Mouse (Mus musculus): ENCODE results near the gene Snx8. TPM values are rescaled to one million over a fixed set of nuclear protein-coding genes. Genes with fewer than 3 reads are reported as not detected.
"Not testable (repeated sequence)": the region's sequence is repeated elsewhere in the genome, so short reads cannot be mapped to it uniquely, and the experiment has no call there.

Snx8 gene
- polyA plus RNA-seq, 1 experiment = 8.7 TPM

DNA sequence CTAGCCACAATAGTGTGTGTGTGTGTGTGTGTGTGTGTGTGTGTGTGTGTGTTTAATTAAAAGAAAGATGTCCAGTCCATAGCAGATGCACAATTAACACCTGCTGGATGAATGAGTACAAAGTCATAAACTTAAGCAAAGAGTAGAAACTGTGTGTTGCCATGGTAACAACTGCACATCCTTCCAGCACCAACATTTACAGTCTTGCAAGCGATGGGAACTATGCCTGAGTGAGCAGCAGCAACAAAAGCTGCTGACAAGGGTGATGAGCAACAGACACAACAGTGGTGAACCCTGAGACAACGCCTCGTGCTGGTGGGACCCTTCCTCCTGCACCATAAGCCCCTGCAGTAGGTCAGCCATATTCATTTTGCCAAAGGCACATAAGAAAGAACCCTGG lies 14.8 kb downstream of the Snx8 start:
- Histone ChIP-seq H3K4me1 (ENCODE audit: control insufficient read depth, insufficient read depth, low read length) (peaks cover 2% of the 10 kb centered on the region), H3K4me3 (ENCODE audit: insufficient read depth, low read length) (no peak overlapping the region), H3K27ac (ENCODE audit: insufficient read depth, low read length) (no peak overlapping the region)
- no peak for TF ChIP-seq POLR2A (IDR thresholded peaks at IDR 0.05; ENCODE audit: extremely low read depth, insufficient read depth, low read length)
- TF ChIP-seq CTCF (IDR thresholded peaks at IDR 0.05; ENCODE audit: extremely low read depth, insufficient read depth, low read length) = no peak

DNA sequence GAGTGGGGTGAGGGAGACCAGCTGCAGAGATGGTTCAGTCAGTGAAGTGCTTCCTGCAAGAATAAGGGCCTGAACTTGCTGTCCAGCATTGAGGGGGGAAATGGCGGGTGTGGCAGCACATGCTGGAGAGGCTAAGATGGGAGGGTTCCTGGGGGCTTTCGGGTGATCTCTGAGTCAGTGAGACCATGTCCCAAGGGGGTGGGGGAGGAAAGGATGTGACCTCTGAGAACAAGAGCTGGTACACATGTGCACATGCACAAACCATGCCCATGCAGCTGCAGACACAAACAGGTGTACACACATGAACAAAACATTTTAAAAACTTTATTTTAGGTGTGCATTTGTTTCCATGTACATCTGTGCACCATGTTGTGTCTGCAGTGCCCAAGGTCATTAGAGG lies 15.4 kb downstream of the Snx8 start:
- TF ChIP-seq CTCF (IDR thresholded peaks at IDR 0.05; ENCODE audit: extremely low read depth, insufficient read depth, low read length) (no peak), POLR2A (IDR thresholded peaks at IDR 0.05; ENCODE audit: extremely low read depth, insufficient read depth, low read length) (no peak)
- Histone ChIP-seq H3K4me3 (ENCODE audit: insufficient read depth, low read length) (no peak overlapping the region), H3K27ac (ENCODE audit: insufficient read depth, low read length) (no peak overlapping the region), H3K4me1 (ENCODE audit: control insufficient read depth, insufficient read depth, low read length) (peaks cover 2% of the 10 kb centered on the region)

DNA sequence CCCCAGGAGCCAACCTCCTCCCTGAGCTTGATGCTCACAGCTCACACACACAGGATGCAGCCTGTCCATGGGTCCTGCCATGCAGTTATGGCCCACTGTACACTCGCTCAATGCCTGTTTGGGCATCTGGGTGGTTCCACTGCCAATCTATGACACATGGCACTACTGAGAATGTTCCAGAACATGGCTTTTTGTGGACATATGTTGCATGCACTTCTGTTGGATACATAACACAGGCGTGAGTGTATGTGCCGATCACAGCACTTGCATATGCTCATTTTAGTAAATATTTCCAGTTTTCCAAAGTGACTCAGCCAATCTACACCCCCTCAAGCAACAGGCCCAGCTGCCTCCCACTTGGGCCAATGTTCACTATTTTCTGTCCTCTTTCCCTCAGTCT lies 17.4 kb downstream of the Snx8 start:
- Histone ChIP-seq H3K27ac (ENCODE audit: insufficient read depth, low read length) (no peak overlapping the region), H3K4me3 (ENCODE audit: insufficient read depth, low read length) (no peak overlapping the region), H3K4me1 (ENCODE audit: control insufficient read depth, insufficient read depth, low read length) (peaks cover 2% of the 10 kb centered on the region)
- no peak for TF ChIP-seq CTCF (IDR thresholded peaks at IDR 0.05; ENCODE audit: extremely low read depth, insufficient read depth, low read length)
- TF ChIP-seq POLR2A (IDR thresholded peaks at IDR 0.05; ENCODE audit: extremely low read depth, insufficient read depth, low read length) = no peak

DNA sequence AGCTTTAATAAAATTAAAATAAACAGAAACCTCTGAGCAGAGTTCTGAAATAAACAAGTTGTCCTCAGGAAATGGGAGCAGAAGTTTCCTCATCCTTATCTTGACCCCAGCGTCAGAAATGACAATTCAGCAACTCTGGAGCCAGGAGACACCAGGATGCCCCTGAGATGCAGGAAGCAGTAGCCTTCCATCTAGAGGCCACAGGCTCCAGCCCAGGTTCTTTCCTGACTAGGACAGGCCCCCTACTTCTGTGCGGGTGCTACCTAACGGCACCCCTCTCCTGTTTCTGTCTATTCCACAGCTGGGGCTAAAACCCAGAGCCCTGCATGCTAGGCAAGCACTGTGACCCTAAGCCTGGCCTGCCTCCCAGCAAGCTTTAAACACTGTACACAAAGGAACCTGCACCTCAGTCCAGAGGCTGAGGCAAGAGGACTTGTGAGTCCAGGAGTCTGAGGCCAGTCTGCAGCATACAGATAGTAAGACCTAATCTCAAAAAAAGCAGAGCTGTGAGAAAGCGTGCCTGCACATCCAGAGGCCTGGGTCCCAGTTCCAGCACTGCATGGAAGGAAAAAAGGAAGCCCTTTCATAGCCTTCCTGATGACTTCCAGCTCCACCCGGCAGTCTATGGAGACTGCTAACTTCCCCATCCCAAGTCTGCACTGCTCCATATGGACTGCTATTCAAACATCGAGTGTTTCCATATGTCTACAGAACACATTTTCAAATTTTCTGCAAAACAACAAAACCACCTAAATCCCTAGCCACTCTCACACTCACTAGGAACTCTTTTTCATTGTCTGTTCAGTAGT lies 18.4 kb downstream of the Snx8 start:
- TF ChIP-seq CTCF (IDR thresholded peaks at IDR 0.05; ENCODE audit: extremely low read depth, insufficient read depth, low read length) (no peak), POLR2A (IDR thresholded peaks at IDR 0.05; ENCODE audit: extremely low read depth, insufficient read depth, low read length) (no peak)
- no peak overlapping the region for H3K4me3 ChIP-seq (ENCODE audit: insufficient read depth, low read length)
- H3K4me1 ChIP-seq (ENCODE audit: control insufficient read depth, insufficient read depth, low read length) = peaks cover 2% of the 10 kb centered on the region
- no peak overlapping the region for H3K27ac ChIP-seq (ENCODE audit: insufficient read depth, low read length)

DNA sequence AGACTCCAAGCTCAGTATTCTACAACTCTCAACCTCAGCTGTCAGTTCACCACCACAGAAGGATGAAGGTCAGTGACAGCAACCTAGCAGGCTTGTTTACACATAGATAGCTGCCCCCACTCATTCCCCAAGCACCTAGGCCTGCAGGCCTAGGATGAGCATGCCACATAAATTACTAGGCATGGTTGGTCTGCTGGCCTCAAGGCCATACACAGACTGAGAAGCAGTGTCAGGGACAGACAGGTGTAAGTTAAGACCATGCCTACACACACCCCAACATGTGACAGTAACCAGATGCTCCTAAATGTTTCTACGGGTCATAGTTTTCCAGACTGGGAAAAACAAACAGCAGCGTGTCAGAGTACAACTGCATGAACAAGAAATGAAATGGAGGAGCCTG lies 19.6 kb downstream of the Snx8 start:
- Histone ChIP-seq H3K27ac (ENCODE audit: insufficient read depth, low read length) (no peak overlapping the region), H3K4me3 (ENCODE audit: insufficient read depth, low read length) (no peak overlapping the region), H3K4me1 (ENCODE audit: control insufficient read depth, insufficient read depth, low read length) (peaks cover 2% of the 10 kb centered on the region)
- TF ChIP-seq POLR2A (IDR thresholded peaks at IDR 0.05; ENCODE audit: extremely low read depth, insufficient read depth, low read length) = no peak

DNA sequence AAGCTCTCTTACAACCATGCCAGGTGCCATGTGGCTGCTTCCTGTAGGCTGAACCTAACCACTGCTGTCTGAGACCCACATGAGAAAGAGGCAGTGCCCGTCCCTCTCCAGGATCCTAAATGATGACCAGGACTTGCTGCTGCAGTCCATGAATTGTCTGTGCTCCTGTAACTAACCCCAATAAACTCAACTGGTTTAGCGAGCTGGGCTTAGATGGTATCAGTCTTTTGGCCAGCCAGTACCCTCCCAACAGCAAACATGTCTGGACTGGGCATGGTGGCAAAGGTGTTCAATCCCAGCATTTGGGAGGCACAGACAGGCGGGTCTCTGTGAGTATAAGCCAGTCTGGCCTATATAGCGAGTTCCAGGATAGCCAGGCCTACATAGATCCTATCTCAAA lies 20.1 kb downstream of the Snx8 start:
- TF ChIP-seq POLR2A (IDR thresholded peaks at IDR 0.05; ENCODE audit: extremely low read depth, insufficient read depth, low read length) (no peak), CTCF (IDR thresholded peaks at IDR 0.05; ENCODE audit: extremely low read depth, insufficient read depth, low read length) (no peak)

DNA sequence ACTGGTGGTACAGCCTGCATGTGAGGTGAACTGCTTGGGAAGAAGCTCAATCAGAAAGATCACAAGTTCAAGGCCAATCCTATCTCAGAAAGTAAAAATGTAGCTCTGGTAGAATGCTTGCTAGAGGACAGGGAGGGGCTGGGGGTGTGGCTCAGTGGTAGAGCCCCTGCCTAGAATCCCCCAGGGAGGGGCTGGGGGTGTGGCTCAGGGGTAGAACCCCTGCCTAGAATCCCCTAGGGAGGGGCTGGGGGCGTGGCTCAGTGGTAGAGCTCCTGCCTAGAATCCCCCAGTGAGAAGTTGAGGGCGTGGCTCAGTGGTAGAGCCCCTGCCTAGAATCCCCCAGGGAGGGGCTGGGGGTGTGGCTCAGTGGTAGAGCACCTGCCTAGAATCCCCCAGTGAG lies 20.9 kb downstream of the Snx8 start:
- not testable (repeated sequence) for H3K4me3 ChIP-seq (ENCODE audit: insufficient read depth, low read length); H3K27ac ChIP-seq (ENCODE audit: insufficient read depth, low read length); H3K4me1 ChIP-seq (ENCODE audit: control insufficient read depth, insufficient read depth, low read length)

More for the DNA sequence above, 20.1 kb downstream of the Snx8 start:
- no peak overlapping the region for H3K4me3 ChIP-seq (ENCODE audit: insufficient read depth, low read length)
- no peaks in the 10 kb centered on the region for H3K4me1 ChIP-seq (ENCODE audit: control insufficient read depth, insufficient read depth, low read length)
- H3K27ac ChIP-seq (ENCODE audit: insufficient read depth, low read length) = no peak overlapping the region

DNA sequence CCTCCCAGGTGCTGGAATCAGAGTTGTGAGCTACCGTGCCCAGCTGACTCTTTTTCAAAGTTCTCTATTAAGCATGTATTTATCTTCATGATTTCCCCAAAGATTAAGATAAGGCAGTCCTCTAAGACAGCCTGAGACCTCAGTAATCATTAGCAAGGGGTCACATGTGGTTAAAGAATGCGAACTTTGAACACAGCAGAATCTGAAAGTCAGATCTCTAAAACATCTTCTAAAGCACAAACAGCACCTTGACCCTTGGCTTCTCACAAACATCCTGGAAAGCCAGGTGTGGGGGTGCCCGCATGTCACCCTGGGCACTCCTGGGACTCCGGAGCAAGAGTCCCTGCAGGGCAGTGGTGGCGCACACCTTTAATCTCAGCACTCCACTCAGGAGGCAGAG lies 24.6 kb downstream of the Snx8 start:
- H3K27ac ChIP-seq (ENCODE audit: insufficient read depth, low read length) = no peak overlapping the region
- no peaks in the 10 kb centered on the region for H3K4me1 ChIP-seq (ENCODE audit: control insufficient read depth, insufficient read depth, low read length)
- H3K4me3 ChIP-seq (ENCODE audit: insufficient read depth, low read length) = no peak overlapping the region
- no peak for TF ChIP-seq CTCF (IDR thresholded peaks at IDR 0.05; ENCODE audit: extremely low read depth, insufficient read depth, low read length)
- TF ChIP-seq POLR2A (IDR thresholded peaks at IDR 0.05; ENCODE audit: extremely low read depth, insufficient read depth, low read length) = no peak

DNA sequence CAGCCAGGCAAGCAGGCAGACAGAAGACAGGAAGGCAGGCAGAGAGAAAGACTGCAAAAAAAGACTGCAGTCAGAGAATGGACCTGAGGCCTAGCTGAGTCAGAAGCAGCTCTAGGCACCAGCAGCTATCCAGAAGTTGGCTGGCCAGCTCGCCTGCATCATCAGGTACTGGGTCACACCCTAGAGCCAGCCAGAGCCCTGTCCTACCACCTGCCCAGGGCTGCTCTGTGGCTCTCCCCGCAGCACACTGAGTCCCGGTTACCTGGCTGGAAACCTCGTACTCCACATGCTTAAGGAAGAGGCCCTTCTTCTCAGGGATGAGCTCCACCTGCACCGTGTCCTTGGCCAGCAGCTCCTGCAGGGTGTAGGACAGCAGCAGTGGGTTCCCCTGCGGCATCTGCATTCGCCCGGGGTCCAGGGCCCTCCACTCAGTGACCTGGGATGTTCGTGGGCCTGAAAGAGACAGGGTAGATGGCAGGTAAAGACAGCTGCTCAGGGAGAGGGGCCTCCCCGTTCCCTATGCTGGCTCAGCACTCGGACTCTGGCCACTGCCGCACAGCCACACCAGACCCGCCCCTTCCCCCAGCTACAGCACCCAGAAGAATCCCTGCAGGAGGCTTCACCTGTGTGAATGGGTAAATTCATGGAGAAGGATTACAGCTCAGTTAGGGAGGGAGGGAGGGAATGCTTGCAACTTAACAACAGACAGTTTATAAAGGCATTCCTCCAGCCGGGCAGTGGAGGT lies 29.0 kb downstream of the Snx8 start:
- Histone ChIP-seq H3K27ac (ENCODE audit: insufficient read depth, low read length) (no peak overlapping the region), H3K4me1 (ENCODE audit: control insufficient read depth, insufficient read depth, low read length) (no peaks in the 10 kb centered on the region), H3K4me3 (ENCODE audit: insufficient read depth, low read length) (no peak overlapping the region)
- no peak for TF ChIP-seq CTCF (IDR thresholded peaks at IDR 0.05; ENCODE audit: extremely low read depth, insufficient read depth, low read length)
- no peak for TF ChIP-seq POLR2A (IDR thresholded peaks at IDR 0.05; ENCODE audit: extremely low read depth, insufficient read depth, low read length)

DNA sequence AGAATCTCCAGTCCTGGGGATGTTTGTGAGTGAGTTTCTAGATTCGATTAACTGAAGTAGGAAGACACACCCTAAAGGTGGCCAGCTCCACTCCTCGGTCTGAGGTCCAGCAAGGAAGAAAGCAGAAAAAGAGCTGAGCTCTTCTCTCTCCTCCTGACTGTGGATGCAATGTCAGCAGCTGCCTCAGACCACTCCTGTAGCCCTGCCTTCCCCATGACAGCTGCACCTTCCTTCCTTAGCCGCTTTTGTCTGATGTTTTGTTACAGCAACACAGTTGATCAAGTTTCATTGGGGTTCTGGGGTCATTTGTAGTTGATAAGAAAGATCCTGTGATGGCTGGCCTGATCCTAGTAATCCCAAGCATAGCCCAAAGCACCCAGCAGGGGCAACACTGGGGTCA lies 31.6 kb downstream of the Snx8 start:
- TF ChIP-seq CTCF (IDR thresholded peaks at IDR 0.05; ENCODE audit: extremely low read depth, insufficient read depth, low read length) (no peak), POLR2A (IDR thresholded peaks at IDR 0.05; ENCODE audit: extremely low read depth, insufficient read depth, low read length) (no peak)
- H3K4me1 ChIP-seq (ENCODE audit: control insufficient read depth, insufficient read depth, low read length) = no peaks in the 10 kb centered on the region
- H3K4me3 ChIP-seq (ENCODE audit: insufficient read depth, low read length) = no peak overlapping the region
- no peak overlapping the region for H3K27ac ChIP-seq (ENCODE audit: insufficient read depth, low read length)
